ENCODE assay signal across 13 mouse cellular contexts in the genomic region with DNA sequence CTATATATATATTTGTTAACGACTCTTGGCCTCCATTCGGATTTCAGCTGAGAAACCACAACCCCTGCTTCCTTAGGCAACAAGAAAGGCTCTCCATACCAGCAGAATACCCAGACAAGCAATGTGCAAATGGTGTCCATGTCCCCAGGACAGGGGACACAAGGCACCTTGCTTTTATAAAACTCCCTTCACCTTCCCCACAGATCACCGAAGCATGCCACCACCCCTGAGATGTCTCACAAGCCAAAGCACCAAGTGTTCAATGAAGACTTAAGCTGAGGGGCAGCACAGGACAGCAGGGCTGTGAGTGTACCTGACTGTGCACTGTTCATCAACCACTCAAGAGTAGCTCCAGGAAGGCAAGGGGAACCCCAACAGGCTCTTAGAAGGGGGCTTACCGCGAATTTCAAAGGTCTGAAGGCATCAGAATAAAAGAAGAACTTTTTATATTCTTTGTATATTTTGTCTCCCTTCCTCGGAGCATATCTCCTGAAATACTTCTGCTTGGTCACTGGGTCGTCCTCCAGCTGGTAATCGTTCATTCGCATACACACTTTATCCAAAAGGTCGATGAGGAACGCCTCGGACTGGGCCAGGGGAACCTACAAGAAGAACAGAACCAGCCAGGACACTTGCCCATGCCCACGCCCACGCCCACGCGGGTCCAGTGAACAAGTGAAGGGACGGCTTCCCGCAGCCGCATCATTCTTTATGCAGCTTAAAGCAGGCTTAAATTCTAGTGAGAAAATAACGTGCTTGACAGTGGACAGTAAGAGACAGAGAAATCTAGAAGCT. TPM values are rescaled to one million over a fixed set of nuclear protein-coding genes. Genes with fewer than 3 reads are reported as not detected.
DNase-seq lines count a peak whose midpoint lies in the region; ATAC-seq and TF ChIP-seq lines count a peak whose summit lies in the region.
"Had no signal": no experiment of that assay in that cellular context is flagged by ENCODE, and none has a peak within 500 bp of the region (broad histone marks: within the 10 kb centered on the region; RNA-seq: fewer than 3 reads in every experiment).

No protein-coding gene starts in this region.

- H3K27me3 ChIP-seq in heart, postnatal 0 days (ENCODE audit: control insufficient read depth, insufficient read depth, low read length) = peaks cover 85% of the 10 kb centered on the region
- H3K27me3 ChIP-seq in intestine, embryonic 15.5 days (replicated peaks) = peaks cover 78% of the 10 kb centered on the region
- peaks cover 45% of the 10 kb centered on the region for H3K27me3 ChIP-seq in neural tube, embryonic 14.5 days (ENCODE audit: control insufficient read depth, insufficient read depth, low read length)

- H3K36me3 ChIP-seq in heart, postnatal 0 days (replicated peaks; ENCODE audit: control insufficient read depth, insufficient read depth, low read length) = no peaks in the 10 kb centered on the region
- H3K36me3 ChIP-seq in intestine, embryonic 15.5 days = no peaks in the 10 kb centered on the region
- no peaks in the 10 kb centered on the region for H3K36me3 ChIP-seq in neural tube, embryonic 14.5 days (ENCODE audit: control insufficient read depth, insufficient read depth, low read length)
- H3K36me3 ChIP-seq: liver, embryonic 15.5 days had no signal

- H3K9ac ChIP-seq in heart, postnatal 0 days (replicated peaks; ENCODE audit: low read depth, low read length) = no peak overlapping the region
- no peak overlapping the region for H3K9ac ChIP-seq in intestine, embryonic 15.5 days
- H3K9ac ChIP-seq in neural tube, embryonic 14.5 days (replicated peaks; ENCODE audit: low read depth, low read length) = no peak overlapping the region
- H3K9ac ChIP-seq: liver, embryonic 15.5 days had no signal

- H3K4me3 ChIP-seq in heart, postnatal 0 days (ENCODE audit: low read depth, low read length) = peak overlapping the region; percentile 47; the same call in 1 of the 2 replicates
- no peak overlapping the region for H3K4me3 ChIP-seq in intestine, embryonic 15.5 days (replicated peaks)
- H3K4me3 ChIP-seq in neural tube, embryonic 14.5 days (ENCODE audit: low read depth, low read length) = no peak overlapping the region; the same call in 1 of the 2 replicates
- no peak overlapping the region for H3K4me3 ChIP-seq in lung, adult 2 months (replicated peaks; ENCODE audit: extremely low read depth, low read depth, low read length)
- H3K4me3 ChIP-seq: myocyte had no signal

- no peak overlapping the region for H3K27ac ChIP-seq in heart, postnatal 0 days (ENCODE audit: low read depth)
- H3K27ac ChIP-seq in intestine, embryonic 15.5 days = no peak overlapping the region
- H3K27ac ChIP-seq in neural tube, embryonic 14.5 days (ENCODE audit: low read depth, low read length) = no peak overlapping the region
- H3K27ac ChIP-seq: liver, embryonic 15.5 days had no signal

- H3K4me2 ChIP-seq in heart, postnatal 0 days (ENCODE audit: low read depth, low read length) = no peak overlapping the region
- peak overlapping the region; percentile 68 for H3K4me2 ChIP-seq in intestine, embryonic 15.5 days (replicated peaks)
- H3K4me2 ChIP-seq in neural tube, embryonic 14.5 days (ENCODE audit: low read depth, low read length) = peak overlapping the region; percentile 59; the same call in 1 of the 2 replicates

- no peak for DNase-seq in heart, postnatal 0 days (ENCODE audit: low spot score)
- DNase-seq in heart, adult 18-20 months = no peak
- DNase-seq in cerebellum, postnatal 36 days = peak; percentile 60
- DNase-seq in lung, adult 2 months = no peak
- DNase-seq in gastrocnemius, adult 8-10 months (ENCODE audit: low spot score in 2 of 2) = no peak
- DNase-seq: adrenal gland, postnatal 36 days had no signal

- ATAC-seq in heart, postnatal 0 days (ENCODE audit: insufficient read depth, low read depth) = no peak
- ATAC-seq in intestine, embryonic 15.5 days = no peak
- no peak for ATAC-seq in neural tube, embryonic 14.5 days (ENCODE audit: low read depth)
- ATAC-seq in megakaryocyte-erythroid progenitor cell, adult 5-6 weeks (replicated peaks; ENCODE audit: low FRiP score, low TSS enrichment, poor library complexity, severe bottlenecking) = no peak

- WGBS in heart, postnatal 0 days = 13% methylated on average over 20 of the region's 20 CpGs
- WGBS in intestine, embryonic 15.5 days = 13% methylated on average over 20 of the region's 20 CpGs
- 13% methylated on average over 20 of the region's 20 CpGs for WGBS in neural tube, embryonic 14.5 days
- WGBS in lung, adult 2 months = 11% methylated on average over 20 of the region's 20 CpGs

- no peak for TF ChIP-seq EP300 in heart, postnatal 0 days (IDR thresholded peaks at IDR 0.05; ENCODE audit: low read depth)

- no peak for TF ChIP-seq CTCF in heart, postnatal 0 days (IDR thresholded peaks at IDR 0.05; ENCODE audit: low read depth)
- no peak for TF ChIP-seq CTCF in lung, adult 2 months (IDR thresholded peaks at IDR 0.05; ENCODE audit: insufficient read depth, low read length)

- TF ChIP-seq POLR2A in lung, adult 2 months (IDR thresholded peaks at IDR 0.05; ENCODE audit: borderline replicate concordance, extremely low read depth, low read depth, low read length) = no peak

- H3K4me1 ChIP-seq in heart, postnatal 0 days (ENCODE audit: control insufficient read depth, insufficient read depth) = 0 out of 2 replicates have a peak, but pooled peaks cover 4% of the 10 kb centered on the region
- peaks cover 8% of the 10 kb centered on the region; the same call in 1 of the 2 replicates for H3K4me1 ChIP-seq in intestine, embryonic 15.5 days (replicated peaks)
- H3K4me1 ChIP-seq in neural tube, embryonic 14.5 days (ENCODE audit: control insufficient read depth, insufficient read depth, low read length) = peaks cover 9% of the 10 kb centered on the region
- H3K4me1 ChIP-seq in lung, adult 2 months (ENCODE audit: control insufficient read depth, insufficient read depth, low read length) = no peaks in the 10 kb centered on the region

- no peaks in the 10 kb centered on the region for H3K9me3 ChIP-seq in heart, postnatal 0 days (replicated peaks; ENCODE audit: control insufficient read depth, low read length)
- H3K9me3 ChIP-seq in intestine, embryonic 15.5 days = no peaks in the 10 kb centered on the region
- no peaks in the 10 kb centered on the region for H3K9me3 ChIP-seq in neural tube, embryonic 14.5 days (ENCODE audit: control insufficient read depth, low read length)
- H3K9me3 ChIP-seq: liver, embryonic 15.5 days had no signal

RNA-seq across cellular contexts. Expression of gene Cnpy1, which starts 36.7 kb away (rescaled TPM):
- 0.62 TPM in 1 of 2 replicates, not detected in the other for total RNA-seq in heart, postnatal 0 days (2014; rRNA removed; ENCODE audit: low replicate concordance)
- not detected in 2 replicates for polyA plus RNA-seq in heart, postnatal 0 days (2015; fragmentation: Nextera tagmentation; extraction: Ambion mirVana)
- not detected for total RNA-seq in heart, adult 18-20 months (2021)
- 0.48 and 0.54 TPM in 2 replicates for polyA plus RNA-seq in intestine, embryonic 15.5 days (2015; fragmentation: Nextera tagmentation; extraction: Ambion mirVana)
- 0.66 and 1.1 TPM in 2 replicates for polyA plus RNA-seq in neural tube, embryonic 14.5 days (2014; fragmentation: Nextera tagmentation; extraction: Ambion mirVana)
- polyA plus RNA-seq in lung, adult 2 months (2012; rRNA removed) = 0.03 and 0.04 TPM in 2 replicates
- not detected in 2 replicates for total RNA-seq in megakaryocyte-erythroid progenitor cell, adult 5-6 weeks (2014; fragmentation: Nextera tagmentation)
- not detected in 2 replicates for total RNA-seq in megakaryocyte-erythroid progenitor cell, adult 5-6 weeks (2017)
- not detected for total RNA-seq in gastrocnemius, adult 8-10 months (2022)
- total RNA-seq: adrenal gland, postnatal 36 days; heart, postnatal 25 days had no signal
- polyA plus RNA-seq: myocyte had no signal

RNA-seq across cellular contexts. Expression of gene En2, which starts 43.4 kb away (rescaled TPM):
- total RNA-seq in heart, postnatal 0 days (2014; rRNA removed; ENCODE audit: low replicate concordance) = not detected in 2 replicates
- not detected in 2 replicates for polyA plus RNA-seq in heart, postnatal 0 days (2015; fragmentation: Nextera tagmentation; extraction: Ambion mirVana)
- total RNA-seq in heart, adult 18-20 months (2021) = under 1 TPM in 1 of 2 experiments, not detected in 1; 0.08 TPM
- polyA plus RNA-seq in intestine, embryonic 15.5 days (2015; fragmentation: Nextera tagmentation; extraction: Ambion mirVana) = not detected in 2 replicates
- not detected in 2 replicates for polyA plus RNA-seq in neural tube, embryonic 14.5 days (2014; fragmentation: Nextera tagmentation; extraction: Ambion mirVana)
- polyA plus RNA-seq in lung, adult 2 months (2012; rRNA removed) = not detected in 2 replicates
- total RNA-seq in megakaryocyte-erythroid progenitor cell, adult 5-6 weeks (2014; fragmentation: Nextera tagmentation) = not detected in 2 replicates
- not detected in 2 replicates for total RNA-seq in megakaryocyte-erythroid progenitor cell, adult 5-6 weeks (2017)
- under 1 TPM; 0.38 to 0.48 (median 0.44) TPM for total RNA-seq in gastrocnemius, adult 8-10 months (2022)
- total RNA-seq: CH12.LX; heart, postnatal 25 days had no signal
- polyA plus RNA-seq: liver, embryonic 15.5 days; myocyte had no signal

Comparison
In these comparisons a context has a peak if more than half of its experiments do, and no peak if none do; other contexts are left out.
1. DNase-seq: peak in cerebellum, postnatal 36 days (2 of 2); none in heart, postnatal 0 days (single experiment), heart, adult 18-20 months (0 of 2), lung, adult 2 months (single experiment) and gastrocnemius, adult 8-10 months (0 of 2).